In genomic region chr11:45955127-45955627, GRCm38 (mm10) we compare ENCODE assay signal across 8 mouse cellular contexts. TPM values are rescaled to one million over a fixed set of nuclear protein-coding genes. Genes with fewer than 3 reads are reported as not detected.
A peak's percentile ranks its signal among the peaks of the same experiment; 100 is the strongest.
DNase-seq lines count a peak whose midpoint lies in the region; ATAC-seq and TF ChIP-seq lines count a peak whose summit lies in the region.

Gene Thg1l, minus strand, starts transcription at chr11:45955494.

- no peak within 1 kb of the TSS for H3K9ac ChIP-seq in embryonic facial prominence, embryonic 15.5 days
- peak within 1 kb of the TSS; percentile 56; the same call in 1 of the 2 replicates for H3K9ac ChIP-seq in kidney, embryonic 14.5 days (ENCODE audit: low read depth, low read length)
- H3K9ac ChIP-seq in limb, embryonic 15.5 days: peak within 1 kb of the TSS; percentile 31; the same call in 1 of the 2 replicates

- peak; percentile 97 for ATAC-seq in embryonic facial prominence, embryonic 15.5 days (ENCODE audit: insufficient number of reproducible peaks, low FRiP score, low TSS enrichment, low read depth)
- ATAC-seq in kidney, embryonic 14.5 days (ENCODE audit: low FRiP score, low TSS enrichment): peak; percentile 98
- ATAC-seq in limb, embryonic 15.5 days (ENCODE audit: insufficient number of reproducible peaks, low FRiP score, low TSS enrichment, low read depth): peak; percentile 95

- H3K9me3 ChIP-seq in embryonic facial prominence, embryonic 15.5 days (replicated peaks): no peaks in the 10 kb centered on the region
- no peaks in the 10 kb centered on the region for H3K9me3 ChIP-seq in kidney, embryonic 14.5 days (ENCODE audit: control insufficient read depth, low read length)
- H3K9me3 ChIP-seq in limb, embryonic 15.5 days: no peaks in the 10 kb centered on the region

- no peaks in the 10 kb centered on the region for H3K27me3 ChIP-seq in embryonic facial prominence, embryonic 15.5 days
- no peaks in the 10 kb centered on the region for H3K27me3 ChIP-seq in kidney, embryonic 14.5 days (ENCODE audit: control insufficient read depth, insufficient read depth, low read length)
- no peaks in the 10 kb centered on the region for H3K27me3 ChIP-seq in limb, embryonic 15.5 days

- H3K4me3 ChIP-seq in bone marrow, adult 2 months (replicated peaks; ENCODE audit: control insufficient read depth, low read depth, low read length): peak within 1 kb of the TSS; percentile 96
- H3K4me3 ChIP-seq in embryonic facial prominence, embryonic 15.5 days (replicated peaks): peak within 1 kb of the TSS; percentile 66
- peak within 1 kb of the TSS; percentile 60 for H3K4me3 ChIP-seq in kidney, embryonic 14.5 days (ENCODE audit: low read length)
- H3K4me3 ChIP-seq in limb, embryonic 15.5 days: peak within 1 kb of the TSS; percentile 60

- TF ChIP-seq POLR2A in bone marrow, adult 2 months (IDR thresholded peaks at IDR 0.05; ENCODE audit: borderline replicate concordance, control insufficient read depth, low read depth, low read length): peak; percentile 37; the same call in 1 of the 2 replicates

- DNase-seq in 416B (ENCODE audit: low read depth): peak; percentile 96
- DNase-seq in heart, adult 9 months (ENCODE audit: low spot score in 2 of 2): peak; percentile 93 to 95
- peak; percentile 82 to 88 for DNase-seq in monocyte, adult 2 months (ENCODE audit: low read depth in 1 of 2, low spot score in 2 of 2)
- DNase-seq in spleen, postnatal 36 days (ENCODE audit: low spot score in 2 of 2): peak; percentile 90 to 91

- under 1% methylated on average over 32 of the region's 32 CpGs for WGBS in bone marrow, adult 2 months
- WGBS in embryonic facial prominence, embryonic 15.5 days: under 1% methylated on average over 32 of the region's 32 CpGs
- under 1% methylated on average over 32 of the region's 32 CpGs for WGBS in kidney, embryonic 14.5 days
- WGBS in limb, embryonic 15.5 days: under 1% methylated on average over 32 of the region's 32 CpGs

- peaks cover 18% of the 10 kb centered on the region for H3K36me3 ChIP-seq in embryonic facial prominence, embryonic 15.5 days
- H3K36me3 ChIP-seq in kidney, embryonic 14.5 days (ENCODE audit: control insufficient read depth, insufficient read depth, low read length): peaks cover 16% of the 10 kb centered on the region; the same call in 1 of the 2 replicates
- H3K36me3 ChIP-seq in limb, embryonic 15.5 days: peaks cover 24% of the 10 kb centered on the region

- TF ChIP-seq CTCF in bone marrow, adult 2 months (IDR thresholded peaks at IDR 0.05; ENCODE audit: control insufficient read depth, insufficient read depth, low read length): no peak

- peak within 1 kb of the TSS; percentile 59 for H3K4me2 ChIP-seq in embryonic facial prominence, embryonic 15.5 days (replicated peaks)
- H3K4me2 ChIP-seq in kidney, embryonic 14.5 days (replicated peaks; ENCODE audit: low read depth, low read length): peak within 1 kb of the TSS; percentile 56
- peak within 1 kb of the TSS; percentile 50 for H3K4me2 ChIP-seq in limb, embryonic 15.5 days

- H3K27ac ChIP-seq in bone marrow, adult 2 months (ENCODE audit: control insufficient read depth, insufficient read depth, low read depth, low read length, poor library complexity): peak within 1 kb of the TSS; percentile 58; the same call in 1 of the 2 replicates
- H3K27ac ChIP-seq in embryonic facial prominence, embryonic 15.5 days (replicated peaks): peak within 1 kb of the TSS; percentile 71; the same call in 1 of the 2 replicates
- peak within 1 kb of the TSS; percentile 8; the same call in 1 of the 2 replicates for H3K27ac ChIP-seq in kidney, embryonic 14.5 days (ENCODE audit: low read depth, low read length)
- peak within 1 kb of the TSS; percentile 79 for H3K27ac ChIP-seq in limb, embryonic 15.5 days

- no peaks in the 10 kb centered on the region for H3K4me1 ChIP-seq in bone marrow, adult 2 months (ENCODE audit: control insufficient read depth, insufficient read depth, low read length)
- H3K4me1 ChIP-seq in embryonic facial prominence, embryonic 15.5 days: 0 out of 2 replicates have a peak, but pooled peaks cover 5% of the 10 kb centered on the region
- H3K4me1 ChIP-seq in kidney, embryonic 14.5 days (ENCODE audit: control insufficient read depth, insufficient read depth, low read length): no peaks in the 10 kb centered on the region
- H3K4me1 ChIP-seq in limb, embryonic 15.5 days: 0 out of 2 replicates have a peak, but pooled peaks cover 2% of the 10 kb centered on the region

RNA-seq across cellular contexts. Expression of gene Thg1l, which starts in this region (rescaled TPM):
- polyA plus RNA-seq in bone marrow, adult 2 months (2011; ENCODE audit: insufficient read depth, insufficient read length, low replicate concordance, missing spikeins): 17.7 and 67.4 TPM in 2 replicates
- 12.2 and 13.0 TPM in 2 replicates for polyA plus RNA-seq in embryonic facial prominence, embryonic 15.5 days (2015; fragmentation: Nextera tagmentation; extraction: Ambion mirVana)
- polyA plus RNA-seq in kidney, embryonic 14.5 days (2014; fragmentation: Nextera tagmentation; extraction: Ambion mirVana): 15.9 and 16.6 TPM in 2 replicates
- 9.7 and 11.3 TPM in 2 replicates for polyA plus RNA-seq in limb, embryonic 15.5 days (2015; fragmentation: Nextera tagmentation; extraction: Ambion mirVana)

Comparison
In these comparisons a context has a peak if more than half of its experiments do, and no peak if none do; other contexts are left out.
1. Peak in every context shown above with its lines: DNase-seq, ATAC-seq, H3K4me3 ChIP-seq and H3K27ac ChIP-seq.
2. H3K27ac ChIP-seq: peak in every context shown above with its lines; median percentile 79 in limb, embryonic 15.5 days; 71 in embryonic facial prominence, embryonic 15.5 days; 58 in bone marrow, adult 2 months; 8 in kidney, embryonic 14.5 days.